Comparison of ENCODE assay signal across 28 mouse cellular contexts in genomic region chr9:65928456-65928855, GRCm38 (mm10). TPM values are rescaled to one million over a fixed set of nuclear protein-coding genes. Genes with fewer than 3 reads are reported as not detected.
"Had no signal": no experiment of that assay in that cellular context is flagged by ENCODE, and none has a peak within 500 bp of the region (broad histone marks: within the 10 kb centered on the region; RNA-seq: fewer than 3 reads in every experiment).

No protein-coding gene starts in this region.

- H3K4me1 ChIP-seq: heart, embryonic 10.5 days; hindbrain, embryonic 10.5 days; hindbrain, embryonic 12.5 days; intestine, embryonic 15.5 days; limb, embryonic 15.5 days; liver, embryonic 15.5 days had no signal

- H3K4me3 ChIP-seq: heart, embryonic 10.5 days; heart, embryonic 12.5 days; hindbrain, embryonic 10.5 days; hindbrain, embryonic 12.5 days; intestine, embryonic 15.5 days; limb, embryonic 13.5 days; limb, embryonic 15.5 days; liver, embryonic 13.5 days; liver, embryonic 15.5 days had no signal

- H3K27ac ChIP-seq: heart, embryonic 10.5 days; hindbrain, embryonic 10.5 days; hindbrain, embryonic 12.5 days; hindbrain, embryonic 14.5 days; intestine, embryonic 15.5 days; limb, embryonic 13.5 days; limb, embryonic 15.5 days; liver, embryonic 13.5 days; liver, embryonic 15.5 days had no signal

- H3K9ac ChIP-seq: heart, embryonic 12.5 days; hindbrain, embryonic 12.5 days; hindbrain, embryonic 14.5 days; intestine, embryonic 15.5 days; limb, embryonic 13.5 days; limb, embryonic 15.5 days; liver, embryonic 13.5 days; liver, embryonic 15.5 days had no signal

- H3K4me2 ChIP-seq: heart, embryonic 12.5 days; hindbrain, embryonic 12.5 days; hindbrain, embryonic 14.5 days; intestine, embryonic 15.5 days; limb, embryonic 13.5 days; limb, embryonic 15.5 days; liver, embryonic 13.5 days; liver, embryonic 15.5 days had no signal

- H3K36me3 ChIP-seq: heart, embryonic 10.5 days; heart, embryonic 12.5 days; hindbrain, embryonic 10.5 days; hindbrain, embryonic 12.5 days; intestine, embryonic 15.5 days; limb, embryonic 13.5 days; limb, embryonic 15.5 days; liver, embryonic 13.5 days; liver, embryonic 15.5 days had no signal

- H3K27me3 ChIP-seq: heart, embryonic 12.5 days; hindbrain, embryonic 12.5 days; intestine, embryonic 15.5 days; limb, embryonic 13.5 days; limb, embryonic 15.5 days; liver, embryonic 13.5 days; liver, embryonic 15.5 days had no signal

- ATAC-seq: hindbrain, embryonic 16.5 days; inflammation-experienced regulatory T-cells, adult 6 months; intestine, embryonic 15.5 days; intestine, postnatal 0 days had no signal

- H3K9me3 ChIP-seq: heart, embryonic 10.5 days; heart, embryonic 12.5 days; hindbrain, embryonic 10.5 days; hindbrain, embryonic 12.5 days; intestine, embryonic 15.5 days; limb, embryonic 13.5 days; limb, embryonic 15.5 days; liver, embryonic 13.5 days; liver, embryonic 15.5 days had no signal

- DNase-seq: gastrocnemius, postnatal 14 days; gastrocnemius, postnatal 36 days; heart, adult 18-20 months; heart, postnatal 10 days; heart, postnatal 4 days; kidney, adult 18-20 months; kidney, adult 8-10 months; kidney, postnatal 14 days; kidney, postnatal 36 days; layer of hippocampus, adult 9-11 months; layer of hippocampus, postnatal 36 days; left cerebral cortex, postnatal 4 days; liver, embryonic 13.5 days had no signal

RNA-seq across cellular contexts. Expression of gene Pclaf, which starts 38.4 kb away (rescaled TPM):
- total RNA-seq: gastrocnemius, adult 18-20 months; gastrocnemius, adult 8-10 months; layer of hippocampus, adult 18-20 months had no signal
